Mouse (Mus musculus): ENCODE data around the gene Folr2. TPM values are rescaled to one million over a fixed set of nuclear protein-coding genes. Genes with fewer than 3 reads are reported as not detected.

The Folr2 gene
- polyA plus RNA-seq, 2 experiments from 2014 or later: not detected

- ATAC-seq: no peak
Measured at GRCm38 (mm10) chr7:101866491-101867265, 9.7 kb upstream of the Folr2 start.

- no peak for ATAC-seq
Measured at GRCm38 (mm10) chr7:101863415-101863814, 6.4 kb upstream of the Folr2 start, which contains the start of gene Anapc15. Gene Anapc15 (plus strand): TSS chr7:101863715.

GRCm38 (mm10) chr7:101862291-101862690, 5.3 kb upstream of the Folr2 start:
- ATAC-seq: no peak

- ATAC-seq: no peak
Measured at GRCm38 (mm10) chr7:101860978-101861377, 4.0 kb upstream of the Folr2 start.

GRCm38 (mm10) chr7:101858362-101858761, 1.4 kb upstream of the Folr2 start:
- no peak for ATAC-seq

GRCm38 (mm10) chr7:101853816-101854215, 3.2 kb downstream of the Folr2 start:
- no peak for ATAC-seq

- no peak for ATAC-seq
Measured at GRCm38 (mm10) chr7:101852846-101853245, 4.1 kb downstream of the Folr2 start.

- no peak for ATAC-seq
Measured at GRCm38 (mm10) chr7:101851689-101852088, 5.3 kb downstream of the Folr2 start.

- ATAC-seq: no peak
Measured at GRCm38 (mm10) chr7:101847934-101848333, 9.1 kb downstream of the Folr2 start.

- ATAC-seq: no peak
Measured at GRCm38 (mm10) chr7:101844186-101844585, 12.8 kb downstream of the Folr2 start.

GRCm38 (mm10) chr7:101837606-101838471, 19.2 kb downstream of the Folr2 start, which contains the start of gene Inppl1:
Gene Inppl1 (minus strand): TSS chr7:101838229.
- ATAC-seq: peak; percentile 41

- no peak for ATAC-seq
Measured at GRCm38 (mm10) chr7:101837154-101837605, 19.8 kb downstream of the Folr2 start.

GRCm38 (mm10) chr7:101836271-101837153, 20.5 kb downstream of the Folr2 start:
- ATAC-seq: peak; percentile 51

- ATAC-seq: no peak
Measured at GRCm38 (mm10) chr7:101835457-101836109, 21.4 kb downstream of the Folr2 start.

GRCm38 (mm10) chr7:101834903-101835302, 22.1 kb downstream of the Folr2 start:
- ATAC-seq: no peak

GRCm38 (mm10) chr7:101833916-101834584, 22.9 kb downstream of the Folr2 start:
- no peak for ATAC-seq

- ATAC-seq: no peak
Measured at GRCm38 (mm10) chr7:101833352-101833751, 23.6 kb downstream of the Folr2 start.

- ATAC-seq: no peak
Measured at GRCm38 (mm10) chr7:101832372-101832771, 24.6 kb downstream of the Folr2 start.

- ATAC-seq: no peak
Measured at GRCm38 (mm10) chr7:101831437-101831836, 25.6 kb downstream of the Folr2 start.

- no peak for ATAC-seq
Measured at GRCm38 (mm10) chr7:101830373-101830772, 26.6 kb downstream of the Folr2 start.

All from activated CD4-positive, CD25-positive, alpha-beta regulatory T cell, adult 4 months (primary cell).